Mouse (Mus musculus): Measurements from ENCODE around the gene Wdr20rt. TPM values are rescaled to one million over a fixed set of nuclear protein-coding genes. Genes with fewer than 3 reads are reported as not detected.

Gene Wdr20rt
- polyA plus RNA-seq, 1 experiment, result not detected

GRCm38 (mm10) chr12:65250116-65250738, 24.9 kb downstream of the Wdr20rt start:
- TF ChIP-seq CTCF (IDR thresholded peaks at IDR 0.05; ENCODE audit: extremely low read depth, insufficient read depth, low read length) (no peak), POLR2A (IDR thresholded peaks at IDR 0.05; ENCODE audit: extremely low read depth, insufficient read depth, low read length) (no peak)
- Histone ChIP-seq H3K27ac (ENCODE audit: insufficient read depth, low read length) (no peak overlapping the region), H3K4me1 (ENCODE audit: control insufficient read depth, insufficient read depth, low read length) (no peaks in the 10 kb centered on the region)

DNA sequence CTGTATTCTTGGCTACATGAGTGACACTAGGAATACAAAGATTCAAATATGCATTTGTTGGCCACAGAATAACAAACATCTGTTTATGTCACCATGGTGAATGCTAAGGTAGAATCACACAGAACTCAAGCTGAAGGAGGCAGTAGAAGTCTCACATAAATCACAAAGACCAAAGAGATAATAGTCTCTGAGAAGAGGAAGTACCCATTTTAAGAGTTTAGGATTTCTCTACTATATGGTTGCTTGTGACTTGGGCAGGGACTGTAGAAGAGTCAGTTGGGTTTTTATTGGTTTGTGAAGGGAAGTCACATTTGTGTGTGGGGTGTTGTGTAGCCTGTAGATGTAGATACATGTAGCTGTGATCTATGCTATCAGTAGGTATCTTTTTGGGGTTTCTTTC, 31.6 kb downstream of the Wdr20rt start:
- Histone ChIP-seq H3K4me1 (ENCODE audit: control insufficient read depth, insufficient read depth, low read length) (peaks cover 1% of the 10 kb centered on the region; the same call in 1 of the 2 replicates), H3K27ac (ENCODE audit: insufficient read depth, low read length) (no peak overlapping the region), H3K4me3 (ENCODE audit: insufficient read depth, low read length) (no peak overlapping the region)
- TF ChIP-seq CTCF (IDR thresholded peaks at IDR 0.05; ENCODE audit: extremely low read depth, insufficient read depth, low read length), result no peak
- no peak for TF ChIP-seq POLR2A (IDR thresholded peaks at IDR 0.05; ENCODE audit: extremely low read depth, insufficient read depth, low read length)

More at GRCm38 (mm10) chr12:65250116-65250738, 24.9 kb downstream of the Wdr20rt start:
- no peak overlapping the region for H3K4me3 ChIP-seq (ENCODE audit: insufficient read depth, low read length)

DNA sequence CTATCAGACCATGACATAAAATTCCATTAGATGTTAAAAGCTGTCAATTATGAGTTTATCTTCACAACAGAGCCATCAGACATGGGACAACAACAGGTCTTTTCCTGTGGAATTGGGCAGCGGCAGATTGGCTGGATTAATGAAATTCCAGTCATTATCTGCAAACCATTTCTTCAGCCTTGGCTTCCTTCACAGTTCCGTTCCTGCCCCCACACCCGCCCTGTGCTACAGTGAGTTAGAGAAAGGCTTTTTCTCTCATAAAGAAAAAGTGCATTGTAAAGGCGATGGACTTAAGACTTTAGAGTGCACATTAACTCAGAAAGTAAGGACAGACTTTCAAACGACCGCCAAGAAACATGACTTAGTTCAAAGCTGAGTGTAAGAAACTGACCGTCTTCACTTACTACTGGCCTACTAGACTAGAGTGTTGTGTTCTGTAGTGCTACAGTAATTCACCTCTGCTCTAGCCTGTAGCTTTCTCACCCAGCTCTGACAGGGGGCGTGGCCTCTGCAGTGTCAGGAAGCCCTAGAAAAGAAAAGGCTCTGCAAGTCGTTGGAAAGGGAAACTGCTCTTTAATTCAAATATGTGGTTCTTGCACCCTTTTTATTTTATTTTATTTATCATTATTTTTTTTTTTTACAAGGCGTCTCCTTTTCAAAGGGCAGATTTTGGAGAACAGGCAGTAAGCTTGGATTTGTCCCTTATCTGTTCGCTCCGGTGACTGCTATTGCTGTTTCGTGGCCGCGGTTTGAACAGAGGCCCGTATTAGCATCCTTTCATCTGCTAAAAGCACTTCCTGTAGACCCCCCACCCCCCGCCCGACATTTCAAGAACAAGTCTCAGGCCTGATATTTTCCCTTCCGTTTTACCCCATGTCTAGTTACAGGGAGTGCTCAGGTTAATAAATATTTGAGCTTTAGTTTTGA, 33.2 kb downstream of the Wdr20rt start:
- H3K4me1 ChIP-seq (ENCODE audit: control insufficient read depth, insufficient read depth, low read length), result peaks cover 1% of the 10 kb centered on the region; the same call in 1 of the 2 replicates
- no peak for TF ChIP-seq POLR2A (IDR thresholded peaks at IDR 0.05; ENCODE audit: extremely low read depth, insufficient read depth, low read length)
- no peak for TF ChIP-seq CTCF (IDR thresholded peaks at IDR 0.05; ENCODE audit: extremely low read depth, insufficient read depth, low read length)
- no peak overlapping the region for H3K27ac ChIP-seq (ENCODE audit: insufficient read depth, low read length)
- no peak overlapping the region for H3K4me3 ChIP-seq (ENCODE audit: insufficient read depth, low read length)

DNA sequence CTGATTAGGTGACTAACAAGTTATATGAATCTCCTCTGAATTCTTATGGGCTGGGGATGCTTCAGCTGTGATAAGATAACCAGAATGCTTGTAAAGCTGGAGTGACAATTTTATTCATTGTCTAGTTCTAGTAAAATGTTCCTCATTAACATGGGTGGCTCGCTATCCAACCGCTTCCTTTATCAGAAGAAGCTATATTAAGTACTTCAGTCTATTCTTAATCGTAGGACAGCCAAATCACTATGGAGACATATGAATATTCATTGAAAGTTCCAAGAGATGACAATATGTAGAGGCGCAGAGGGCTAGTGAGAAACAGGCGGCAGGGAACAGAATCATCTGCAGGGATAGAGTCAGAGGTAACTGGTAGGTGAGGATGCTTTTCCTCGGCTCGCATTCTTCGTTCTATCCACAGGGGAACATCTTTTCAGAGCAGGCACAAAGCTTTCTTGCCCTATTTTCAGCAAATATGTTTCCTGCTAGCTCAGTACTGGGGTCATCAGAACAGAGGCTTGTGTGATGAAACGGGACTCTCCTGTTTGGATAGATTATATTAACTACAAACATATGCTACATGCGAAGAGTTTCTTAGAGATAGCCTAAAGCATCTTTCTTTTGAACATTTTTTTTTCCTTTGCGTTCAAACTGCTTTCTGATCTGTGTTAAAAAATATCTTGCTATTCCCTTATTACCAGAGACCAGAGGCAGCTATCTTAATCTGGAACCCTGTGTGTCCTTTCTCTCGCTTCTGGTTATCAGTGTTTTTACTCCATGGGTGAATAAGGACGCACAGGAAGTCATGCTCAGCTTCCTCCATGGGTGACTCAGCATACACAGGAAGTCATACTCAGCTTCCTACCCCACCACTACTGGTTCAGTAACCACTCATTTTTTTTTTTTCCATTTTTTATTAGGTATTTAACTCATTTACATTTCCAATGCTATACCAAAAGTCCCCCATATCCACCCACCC, 34.1 kb downstream of the Wdr20rt start:
- no peak for TF ChIP-seq CTCF (IDR thresholded peaks at IDR 0.05; ENCODE audit: extremely low read depth, insufficient read depth, low read length)
- no peak for TF ChIP-seq POLR2A (IDR thresholded peaks at IDR 0.05; ENCODE audit: extremely low read depth, insufficient read depth, low read length)
- H3K4me3 ChIP-seq (ENCODE audit: insufficient read depth, low read length), result no peak overlapping the region
- no peak overlapping the region for H3K27ac ChIP-seq (ENCODE audit: insufficient read depth, low read length)
- peaks cover 1% of the 10 kb centered on the region; the same call in 1 of the 2 replicates for H3K4me1 ChIP-seq (ENCODE audit: control insufficient read depth, insufficient read depth, low read length)

- no peak overlapping the region for H3K4me3 ChIP-seq (ENCODE audit: insufficient read depth, low read length)
These were observed 43.1 kb downstream of the Wdr20rt start for GRCm38 (mm10) chr12:65268311-65268984.

DNA sequence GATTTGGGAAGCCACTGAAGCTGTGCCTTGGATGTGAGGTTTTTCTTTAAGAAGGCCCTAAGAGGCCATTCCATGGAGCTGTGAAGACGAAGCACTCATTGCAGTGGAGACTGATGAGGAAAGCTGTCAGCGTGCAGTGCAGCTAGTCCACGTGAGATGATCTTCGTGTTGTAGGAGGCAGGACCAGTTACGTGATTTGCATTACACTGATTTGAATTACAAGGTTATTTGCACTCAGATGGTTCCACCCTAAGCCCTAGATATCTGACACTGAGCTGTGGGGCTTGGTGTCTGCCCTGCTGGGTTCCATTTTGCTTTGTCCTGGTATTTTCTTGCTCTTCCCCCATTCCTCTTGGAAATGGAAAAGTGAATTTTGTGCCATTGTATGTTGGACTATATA, 44.1 kb downstream of the Wdr20rt start:
- H3K27ac ChIP-seq (ENCODE audit: insufficient read depth, low read length), result no peak overlapping the region
- H3K4me3 ChIP-seq (ENCODE audit: insufficient read depth, low read length), result no peak overlapping the region
- TF ChIP-seq CTCF (IDR thresholded peaks at IDR 0.05; ENCODE audit: extremely low read depth, insufficient read depth, low read length) (no peak), POLR2A (IDR thresholded peaks at IDR 0.05; ENCODE audit: extremely low read depth, insufficient read depth, low read length) (no peak)
- no peaks in the 10 kb centered on the region for H3K4me1 ChIP-seq (ENCODE audit: control insufficient read depth, insufficient read depth, low read length)

More at GRCm38 (mm10) chr12:65268311-65268984, 43.1 kb downstream of the Wdr20rt start:
- Histone ChIP-seq H3K4me1 (ENCODE audit: control insufficient read depth, insufficient read depth, low read length) (no peaks in the 10 kb centered on the region), H3K27ac (ENCODE audit: insufficient read depth, low read length) (no peak overlapping the region)
- TF ChIP-seq CTCF (IDR thresholded peaks at IDR 0.05; ENCODE audit: extremely low read depth, insufficient read depth, low read length), result no peak
- no peak for TF ChIP-seq POLR2A (IDR thresholded peaks at IDR 0.05; ENCODE audit: extremely low read depth, insufficient read depth, low read length)

- TF ChIP-seq CTCF (IDR thresholded peaks at IDR 0.05; ENCODE audit: extremely low read depth, insufficient read depth, low read length), result no peak
- no peak overlapping the region for H3K4me3 ChIP-seq (ENCODE audit: insufficient read depth, low read length)
- no peaks in the 10 kb centered on the region for H3K4me1 ChIP-seq (ENCODE audit: control insufficient read depth, insufficient read depth, low read length)
- H3K27ac ChIP-seq (ENCODE audit: insufficient read depth, low read length), result no peak overlapping the region
These were observed 48.5 kb downstream of the Wdr20rt start for GRCm38 (mm10) chr12:65273807-65274206.

Other genes starting within 250 kb of the Wdr20rt start
- gene Prpf39, start 189.2 kb upstream of the Wdr20rt start, polyA plus RNA-seq (2012; rRNA removed), result 39.3 and 45.6 TPM in 2 replicates
- gene Fkbp3, start 151.5 kb upstream of the Wdr20rt start, polyA plus RNA-seq (2012; rRNA removed), result 244 and 271 TPM in 2 replicates
- gene Fancm, start 149.9 kb upstream of the Wdr20rt start, polyA plus RNA-seq (2012; rRNA removed), result 5.8 and 6.1 TPM in 2 replicates
- 0.28 and 0.56 TPM in 2 replicates for gene Mis18bp1, start 52.9 kb upstream of the Wdr20rt start, polyA plus RNA-seq (2012; rRNA removed)

Measured in cortical plate, adult 2 months (tissue).